Mouse (Mus musculus) bone marrow, adult 2 months (tissue): ENCODE data around the gene Hnrnpd.

ENCODE experiments used
- CTCF ChIP-seq: fragments of 200-500 bp; IDR thresholded peaks from 2 replicates; pipeline ENCODE4 v1.5.1; 2011; ENCODE audit warnings: low read length, control low read depth; ENCODE audit not compliant: control insufficient read depth, insufficient read depth
- POLR2A ChIP-seq: fragments of 200-500 bp; IDR thresholded peaks from 2 replicates; pipeline ENCODE4 v1.6.1; 2011; ENCODE audit warnings: low read depth, mild to moderate bottlenecking, control low read depth, low read length, borderline replicate concordance; ENCODE audit not compliant: control insufficient read depth

DNA sequence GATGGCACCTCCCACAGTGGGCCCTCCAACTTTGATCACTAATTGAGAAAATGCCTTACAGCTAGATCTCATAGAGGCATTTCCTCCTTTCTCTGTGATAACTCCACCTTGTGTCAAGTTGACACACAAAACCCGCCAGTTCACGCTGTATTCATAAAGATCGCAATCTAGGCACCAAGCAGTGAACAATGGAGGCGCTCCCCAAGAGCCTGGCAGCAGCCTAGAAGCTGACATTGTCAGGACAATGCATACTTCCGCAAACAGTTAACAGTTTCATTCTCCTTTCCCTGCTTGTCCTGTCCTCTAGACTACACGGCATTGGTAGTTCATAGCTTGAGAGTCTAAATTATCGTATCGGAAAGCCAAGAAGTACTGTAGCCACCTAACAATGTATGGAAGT, 56.7 kb downstream of the Hnrnpd start:
- TF ChIP-seq CTCF (no peak), POLR2A (no peak)
